Mouse (Mus musculus) forebrain, embryonic 16.5 days (tissue): ENCODE measurements at regions not wholly inside any gene's neighbourhood (a gene's known extent, or its start where the extent isn't known, plus 50 kb on each side); places are given as distances from the start of the nearest gene placed in this dataset.
A peak's percentile ranks its signal among the peaks of the same experiment; 100 is the strongest.

ENCODE experiments used
- ATAC-seq: fragments of 200-750 bp; cut with Nextera tagmentation; 2 replicates; pipeline ENCODE4 v1.8.0; 2017; ENCODE audit warnings: mild to moderate bottlenecking, moderate library complexity
- H3K27ac ChIP-seq: fragments of 300-500 bp; sonication (generic); 2 replicates; pipeline ENCODE4 v1.5.1; 2014; ENCODE audit warnings: low read length, control low read depth
- H3K27me3 ChIP-seq: fragments of 300-500 bp; sonication (generic); replicated peaks from 2 replicates; pipeline ENCODE4 v1.6.1; 2014; ENCODE audit warnings: low read length; ENCODE audit not compliant: control insufficient read depth, insufficient read depth
- H3K36me3 ChIP-seq: fragments of 300-500 bp; sonication (generic); 2 replicates; pipeline ENCODE4 v1.6.1; 2014; ENCODE audit not compliant: control insufficient read depth, insufficient read depth
- H3K4me1 ChIP-seq: fragments of 300-500 bp; sonication (generic); replicated peaks from 2 replicates; pipeline ENCODE4 v1.6.1; 2014; ENCODE audit warnings: low read length; ENCODE audit not compliant: control insufficient read depth, insufficient read depth
- H3K4me2 ChIP-seq: fragments of 300-500 bp; sonication (generic); 2 replicates; pipeline ENCODE4 v1.6.1; 2014; ENCODE audit warnings: mild to moderate bottlenecking, low read length, control low read depth
- H3K4me3 ChIP-seq: fragments of 300-500 bp; sonication (generic); replicated peaks from 2 replicates; pipeline ENCODE4 v1.5.1; 2014; ENCODE audit warnings: mild to moderate bottlenecking, low read length, control low read depth
- H3K9ac ChIP-seq: fragments of 300-500 bp; sonication (generic); replicated peaks from 2 replicates; pipeline ENCODE4 v1.6.1; 2014; ENCODE audit warnings: low read depth, low read length, control low read depth
- H3K9me3 ChIP-seq: fragments of 300-500 bp; sonication (generic); 2 replicates; pipeline ENCODE4 v1.6.1; 2016; ENCODE audit warnings: low read length; ENCODE audit not compliant: control insufficient read depth
- WGBS: fragments of 180-500 bp; shearing (Covaris S2); extraction: QIAGEN DNeasy Blood & Tissue Kit; methylation state at CpG from one replicate; pipeline ENCODE4 v1.1.7; 2014; 5-methylcytosine and 5-hydroxymethylcytosine counted together

GRCm38 (mm10) chr15:40020097-40020496 lies 114.1 kb upstream of the 9330182O14Rik start:
- H3K4me1 ChIP-seq = peaks cover 13% of the 10 kb centered on the region
- no peak overlapping the region for H3K9ac ChIP-seq
- no peaks in the 10 kb centered on the region for H3K36me3 ChIP-seq
- H3K27me3 ChIP-seq = no peaks in the 10 kb centered on the region
- no peak overlapping the region for H3K4me2 ChIP-seq
- no peak for ATAC-seq
- H3K9me3 ChIP-seq = no peaks in the 10 kb centered on the region
- no peak overlapping the region for H3K4me3 ChIP-seq
- H3K27ac ChIP-seq = no peak overlapping the region

GRCm38 (mm10) chr15:40020646-40021045 lies 113.5 kb upstream of the 9330182O14Rik start:
- Histone ChIP-seq H3K4me2 (no peak overlapping the region), H3K4me3 (no peak overlapping the region), H3K36me3 (no peaks in the 10 kb centered on the region), H3K9ac (no peak overlapping the region), H3K4me1 (peaks cover 13% of the 10 kb centered on the region), H3K27me3 (no peaks in the 10 kb centered on the region), H3K27ac (no peak overlapping the region), H3K9me3 (no peaks in the 10 kb centered on the region)
- ATAC-seq = no peak
- WGBS = 95% methylated on average over 3 of the region's 3 CpGs

GRCm38 (mm10) chr15:40023195-40023594 lies 111.0 kb upstream of the 9330182O14Rik start:
- H3K27me3 ChIP-seq = no peaks in the 10 kb centered on the region

GRCm38 (mm10) chr15:40032088-40032487 lies 102.1 kb upstream of the 9330182O14Rik start:
- no peak overlapping the region for H3K4me3 ChIP-seq
- H3K27me3 ChIP-seq = no peaks in the 10 kb centered on the region
- ATAC-seq = no peak
- no peaks in the 10 kb centered on the region for H3K36me3 ChIP-seq
- no peak overlapping the region for H3K9ac ChIP-seq
- H3K9me3 ChIP-seq = no peaks in the 10 kb centered on the region
- no peaks in the 10 kb centered on the region for H3K4me1 ChIP-seq
- no peak overlapping the region for H3K4me2 ChIP-seq
- no peak overlapping the region for H3K27ac ChIP-seq

More at GRCm38 (mm10) chr15:40023195-40023594, 111.0 kb upstream of the 9330182O14Rik start:
- H3K9ac ChIP-seq = no peak overlapping the region
- H3K27ac ChIP-seq = no peak overlapping the region
- no peak overlapping the region for H3K4me3 ChIP-seq
- no peaks in the 10 kb centered on the region for H3K36me3 ChIP-seq
- peaks cover 6% of the 10 kb centered on the region for H3K4me1 ChIP-seq
- H3K9me3 ChIP-seq = no peaks in the 10 kb centered on the region
- no peak overlapping the region for H3K4me2 ChIP-seq
- 93% methylated on average over 3 of the region's 3 CpGs for WGBS
- no peak for ATAC-seq

DNA sequence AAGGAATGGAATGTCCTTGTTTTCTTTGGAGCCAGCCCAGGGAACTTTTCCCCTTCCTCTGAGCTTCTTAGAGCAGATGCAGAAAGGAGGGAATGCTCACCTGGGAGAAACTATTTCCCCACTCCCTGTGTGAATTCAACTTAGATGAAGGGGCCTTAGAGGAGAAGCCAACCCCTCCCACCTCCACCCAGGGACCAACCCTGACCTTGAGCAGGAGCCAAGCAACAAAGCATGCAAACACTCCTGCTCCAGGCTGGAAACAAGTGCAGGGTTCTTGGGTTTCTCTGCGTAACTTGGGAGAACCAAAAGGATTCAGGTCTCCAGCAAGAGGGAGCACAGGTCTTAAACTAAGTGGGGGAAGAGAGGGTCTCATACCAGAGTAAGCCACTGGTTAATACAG lies 98.0 kb upstream of the 9330182O14Rik start:
- no peak overlapping the region for H3K4me2 ChIP-seq
- 87% methylated on average over 1 of the region's 1 CpGs for WGBS
- no peaks in the 10 kb centered on the region for H3K9me3 ChIP-seq
- no peak for ATAC-seq
- H3K27ac ChIP-seq = no peak overlapping the region
- H3K36me3 ChIP-seq = no peaks in the 10 kb centered on the region
- H3K27me3 ChIP-seq = no peaks in the 10 kb centered on the region
- H3K4me1 ChIP-seq = no peaks in the 10 kb centered on the region
- H3K4me3 ChIP-seq = no peak overlapping the region
- H3K9ac ChIP-seq = no peak overlapping the region

- Histone ChIP-seq H3K9me3 (no peaks in the 10 kb centered on the region), H3K4me2 (no peak overlapping the region), H3K4me1 (no peaks in the 10 kb centered on the region), H3K27me3 (no peaks in the 10 kb centered on the region), H3K27ac (no peak overlapping the region), H3K4me3 (no peak overlapping the region), H3K36me3 (no peaks in the 10 kb centered on the region), H3K9ac (no peak overlapping the region)
- WGBS = 67% methylated on average over 7 of the region's 7 CpGs
- no peak for ATAC-seq
Measured at GRCm38 (mm10) chr15:40037266-40037665, 96.9 kb upstream of the 9330182O14Rik start.

DNA sequence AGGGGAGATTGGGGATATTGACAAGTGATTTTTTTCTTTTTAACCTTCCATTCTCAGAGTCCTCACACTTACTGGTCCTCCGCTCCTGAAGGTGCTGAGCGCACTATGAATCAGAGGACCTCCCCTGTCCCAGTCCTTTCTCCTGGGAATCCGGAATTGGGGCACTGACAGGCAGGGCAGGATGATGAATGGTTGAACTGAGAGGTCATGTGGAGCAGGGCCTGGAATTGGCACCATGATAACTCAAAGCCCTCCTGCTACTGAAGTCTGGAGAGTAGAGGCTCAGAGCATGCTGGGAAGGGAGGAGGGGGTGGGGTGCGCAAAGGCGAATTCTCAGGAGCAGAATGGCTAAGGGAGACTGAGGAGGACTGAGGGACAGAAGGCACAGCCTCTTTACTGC lies 87.9 kb upstream of the 9330182O14Rik start:
- ATAC-seq = no peak
- Histone ChIP-seq H3K4me2 (no peak overlapping the region), H3K27ac (no peak overlapping the region), H3K36me3 (no peaks in the 10 kb centered on the region), H3K27me3 (no peaks in the 10 kb centered on the region), H3K9me3 (no peaks in the 10 kb centered on the region), H3K4me3 (no peak overlapping the region), H3K4me1 (no peaks in the 10 kb centered on the region), H3K9ac (no peak overlapping the region)
- 63% methylated on average over 5 of the region's 5 CpGs for WGBS

- Histone ChIP-seq H3K9me3 (no peaks in the 10 kb centered on the region), H3K36me3 (no peaks in the 10 kb centered on the region), H3K27ac (no peak overlapping the region), H3K4me1 (no peaks in the 10 kb centered on the region), H3K9ac (no peak overlapping the region), H3K27me3 (no peaks in the 10 kb centered on the region), H3K4me2 (no peak overlapping the region), H3K4me3 (no peak overlapping the region)
- ATAC-seq = no peak
- 64% methylated on average over 1 of the region's 1 CpGs for WGBS
Measured at GRCm38 (mm10) chr15:40047100-40047499, 87.1 kb upstream of the 9330182O14Rik start.

DNA sequence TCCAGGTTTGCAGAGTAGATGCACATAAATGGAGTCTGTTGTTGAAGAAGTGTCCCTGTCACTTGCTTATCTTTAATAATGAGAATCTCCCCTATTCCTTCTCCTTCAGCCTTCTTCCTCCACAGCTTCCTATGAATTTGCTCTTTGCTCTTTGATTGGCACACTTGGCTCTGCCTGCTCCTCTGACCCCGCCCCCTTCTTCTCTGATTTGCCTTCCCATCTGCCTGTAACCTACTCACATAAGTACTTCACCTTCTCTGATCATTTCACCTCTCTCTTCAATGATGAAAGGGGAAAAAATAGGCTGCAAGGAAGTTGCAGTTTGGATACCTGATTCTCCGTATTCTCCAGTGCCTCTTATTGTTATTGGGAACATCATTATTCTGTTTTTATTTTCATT lies 66.1 kb upstream of the 9330182O14Rik start:
- no peaks in the 10 kb centered on the region for H3K36me3 ChIP-seq

DNA sequence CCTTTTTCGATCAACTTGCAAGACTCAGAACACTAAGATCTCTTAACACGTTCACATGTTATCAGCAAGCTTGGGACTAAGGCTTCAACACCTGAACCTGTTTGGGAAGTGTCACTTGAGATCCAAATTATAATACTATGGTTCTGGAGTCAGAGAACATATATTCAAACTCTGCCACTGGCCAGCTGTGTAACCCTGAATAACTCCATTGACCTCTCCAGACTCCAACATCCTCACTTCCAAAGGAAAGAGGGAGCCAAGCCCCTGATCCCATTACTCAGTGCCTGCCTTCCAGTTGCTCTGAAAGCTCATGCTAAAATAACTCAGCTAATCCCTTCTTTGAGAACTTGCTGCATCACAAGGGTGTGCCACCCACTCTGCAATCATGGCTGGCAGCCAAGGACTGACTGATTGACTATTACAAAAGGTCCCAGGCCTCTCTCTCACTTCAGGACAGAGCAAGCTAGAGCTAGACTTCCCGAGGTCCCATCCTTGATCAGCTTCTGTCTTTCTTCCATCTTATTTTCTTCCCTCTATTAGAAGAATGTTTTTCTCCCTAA lies 58.8 kb upstream of the 9330182O14Rik start:
- H3K9ac ChIP-seq = no peak overlapping the region
- no peak overlapping the region for H3K27ac ChIP-seq
- WGBS = 47% methylated on average over 3 of the region's 3 CpGs
- no peak overlapping the region for H3K4me3 ChIP-seq
- H3K4me1 ChIP-seq = no peaks in the 10 kb centered on the region
- H3K36me3 ChIP-seq = no peaks in the 10 kb centered on the region
- peak; percentile 43; the same call in 1 of the 2 replicates for ATAC-seq
- no peaks in the 10 kb centered on the region for H3K27me3 ChIP-seq
- H3K9me3 ChIP-seq = no peaks in the 10 kb centered on the region
- no peak overlapping the region for H3K4me2 ChIP-seq

More for the DNA sequence above, 66.1 kb upstream of the 9330182O14Rik start:
- Histone ChIP-seq H3K9me3 (no peaks in the 10 kb centered on the region), H3K4me2 (no peak overlapping the region), H3K9ac (no peak overlapping the region), H3K27ac (no peak overlapping the region), H3K27me3 (no peaks in the 10 kb centered on the region), H3K4me3 (no peak overlapping the region), H3K4me1 (0 out of 2 replicates have a peak, but pooled peaks cover 2% of the 10 kb centered on the region)
- no peak; the same call in 1 of the 2 replicates for ATAC-seq
- WGBS = 98% methylated on average over 2 of the region's 2 CpGs
